ENCODE assay signal across 19 mouse cellular contexts in genomic region chr8:61865365-61865764, GRCm38 (mm10). TPM values are rescaled to one million over a fixed set of nuclear protein-coding genes. Genes with fewer than 3 reads are reported as not detected.
"Had no signal": no experiment of that assay in that cellular context is flagged by ENCODE, and none has a peak within 500 bp of the region (broad histone marks: within the 10 kb centered on the region; RNA-seq: fewer than 3 reads in every experiment).

No protein-coding gene starts in this region.

- H3K9me3 ChIP-seq: limb, embryonic 12.5 days; limb, embryonic 15.5 days; liver, embryonic 13.5 days; neural tube, embryonic 13.5 days; stomach, embryonic 15.5 days had no signal

- H3K4me3 ChIP-seq: limb, embryonic 12.5 days; limb, embryonic 15.5 days; liver, embryonic 13.5 days; myocyte; neural tube, embryonic 13.5 days; stomach, embryonic 15.5 days had no signal

- H3K36me3 ChIP-seq: limb, embryonic 12.5 days; limb, embryonic 15.5 days; liver, embryonic 13.5 days; neural tube, embryonic 13.5 days; stomach, embryonic 15.5 days had no signal

- H3K9ac ChIP-seq: limb, embryonic 12.5 days; limb, embryonic 15.5 days; liver, embryonic 13.5 days; neural tube, embryonic 13.5 days; stomach, embryonic 15.5 days had no signal

- DNase-seq: kidney, postnatal 14 days; kidney, postnatal 4 days; left cerebral cortex, postnatal 4 days; liver, embryonic 13.5 days; lung, adult 2 months; lung, postnatal 14 days; lung, postnatal 4 days; midbrain, embryonic 14.5 days; retina, postnatal 1 day; right cerebral cortex, postnatal 14 days; spleen, adult 18-20 months; thymus, postnatal 25 days had no signal

- H3K27ac ChIP-seq: limb, embryonic 12.5 days; limb, embryonic 15.5 days; liver, embryonic 13.5 days; neural tube, embryonic 13.5 days; stomach, embryonic 15.5 days had no signal

- H3K4me2 ChIP-seq: limb, embryonic 12.5 days; limb, embryonic 15.5 days; liver, embryonic 13.5 days; midbrain, embryonic 11.5 days; neural tube, embryonic 13.5 days; stomach, embryonic 15.5 days had no signal

- H3K27me3 ChIP-seq: limb, embryonic 12.5 days; limb, embryonic 15.5 days; liver, embryonic 13.5 days; neural tube, embryonic 13.5 days; stomach, embryonic 15.5 days had no signal

- H3K4me1 ChIP-seq: limb, embryonic 12.5 days; liver, embryonic 13.5 days; neural tube, embryonic 13.5 days; stomach, embryonic 15.5 days had no signal

RNA-seq across cellular contexts. Expression of gene Palld, which starts 37.1 kb away (rescaled TPM):
- total RNA-seq: monocyte, adult 5-6 weeks had no signal
